ENCODE assay signal across 12 mouse cellular contexts in genomic region chr5:95874969-95875368, GRCm38 (mm10).
"Had no signal": no experiment of that assay in that cellular context is flagged by ENCODE, and none has a peak within 500 bp of the region (broad histone marks: within the 10 kb centered on the region; RNA-seq: fewer than 3 reads in every experiment).

No protein-coding gene starts in this region.

- DNase-seq: kidney, adult 2 months; lung, adult 18-20 months; lung, postnatal 14 days; midbrain, embryonic 14.5 days; right cerebral cortex, adult 18-20 months; thymus, postnatal 36 days had no signal

- H3K9me3 ChIP-seq: intestine, embryonic 15.5 days; limb, embryonic 12.5 days; neural tube, embryonic 15.5 days had no signal

- H3K36me3 ChIP-seq: intestine, embryonic 15.5 days; limb, embryonic 12.5 days; neural tube, embryonic 15.5 days had no signal

- H3K4me3 ChIP-seq: intestine, embryonic 15.5 days; layer of hippocampus, adult 2 months; limb, embryonic 12.5 days; myocyte; neural tube, embryonic 15.5 days had no signal

- H3K4me2 ChIP-seq: intestine, embryonic 15.5 days; limb, embryonic 12.5 days; neural tube, embryonic 15.5 days had no signal

- H3K27ac ChIP-seq: intestine, embryonic 15.5 days; layer of hippocampus, adult 2 months; limb, embryonic 12.5 days; liver, embryonic 14.5 days; neural tube, embryonic 15.5 days had no signal

- H3K27me3 ChIP-seq: intestine, embryonic 15.5 days; limb, embryonic 12.5 days; neural tube, embryonic 15.5 days had no signal

- ATAC-seq: intestine, embryonic 15.5 days had no signal

- H3K4me1 ChIP-seq: intestine, embryonic 15.5 days; limb, embryonic 12.5 days; neural tube, embryonic 15.5 days had no signal

- H3K9ac ChIP-seq: intestine, embryonic 15.5 days; limb, embryonic 12.5 days; liver, embryonic 14.5 days; neural tube, embryonic 15.5 days had no signal
